Mouse (Mus musculus) ES-Bruce4 (cell line): ENCODE data around the gene Nkiras1.

Source experiments
- CTCF ChIP-seq: IDR thresholded peaks from one replicate; pipeline ENCODE4 v1.8.1; 2011; ENCODE audit warnings: low read depth, low read length
- POLR2A ChIP-seq: IDR thresholded peaks from one replicate; pipeline ENCODE4 v1.8.1; 2011; ENCODE audit warnings: low read length; ENCODE audit not compliant: insufficient read depth

DNA sequence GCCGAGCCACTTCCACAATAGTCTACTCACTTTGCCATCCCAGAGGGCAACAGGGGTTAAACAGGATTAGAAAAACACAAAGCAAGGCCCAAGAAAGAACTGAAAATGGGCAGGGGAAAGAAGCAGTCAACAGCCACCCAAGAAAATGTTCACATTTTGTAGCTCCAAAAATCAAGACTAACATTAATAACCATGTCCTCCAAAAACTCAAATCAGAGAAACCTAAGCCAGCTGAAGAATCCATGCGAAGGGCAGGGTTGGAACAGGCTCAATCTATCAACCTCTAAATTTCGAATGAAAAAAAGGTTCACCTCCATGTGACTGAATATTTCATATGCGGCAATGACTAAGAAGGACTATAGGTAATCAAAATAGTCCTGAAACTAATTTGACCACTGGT lies 33.6 kb upstream of the Nkiras1 start:
- no peak for TF ChIP-seq CTCF
- TF ChIP-seq POLR2A, result no peak
